Mouse (Mus musculus): ENCODE data around the gene Gm5431.
"Not testable (repeated sequence)": the region's sequence is repeated elsewhere in the genome, so short reads cannot be mapped to it uniquely, and the experiment has no call there.

DNA sequence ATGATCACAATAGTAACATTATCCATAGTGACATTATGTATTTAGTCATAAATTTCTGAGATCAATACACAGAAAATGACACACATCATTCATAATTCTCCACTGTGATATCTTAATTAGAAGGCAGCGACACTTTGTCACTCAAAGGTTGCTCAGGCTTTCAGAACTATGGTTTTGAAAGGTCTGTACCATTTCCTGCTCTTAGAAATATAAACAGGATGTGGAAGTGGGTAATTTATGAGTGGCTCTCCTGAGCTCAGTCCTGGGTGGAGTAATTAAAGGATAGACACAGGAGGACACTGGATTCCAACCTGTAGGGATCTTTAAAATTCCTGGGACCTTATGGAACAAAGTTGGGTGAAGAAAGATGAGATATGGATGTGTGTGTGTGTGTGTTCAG is 31.4 kb upstream of the Gm5431 start:
- not testable (repeated sequence) for TF ChIP-seq CTCF (IDR thresholded peaks at IDR 0.05); POLR2A (IDR thresholded peaks at IDR 0.05; ENCODE audit: insufficient read depth, low read depth, low read length); EP300 (IDR thresholded peaks at IDR 0.05; ENCODE audit: insufficient read depth, low read depth, low read length)

All from heart, adult 2 months (tissue).